In the genomic region with DNA sequence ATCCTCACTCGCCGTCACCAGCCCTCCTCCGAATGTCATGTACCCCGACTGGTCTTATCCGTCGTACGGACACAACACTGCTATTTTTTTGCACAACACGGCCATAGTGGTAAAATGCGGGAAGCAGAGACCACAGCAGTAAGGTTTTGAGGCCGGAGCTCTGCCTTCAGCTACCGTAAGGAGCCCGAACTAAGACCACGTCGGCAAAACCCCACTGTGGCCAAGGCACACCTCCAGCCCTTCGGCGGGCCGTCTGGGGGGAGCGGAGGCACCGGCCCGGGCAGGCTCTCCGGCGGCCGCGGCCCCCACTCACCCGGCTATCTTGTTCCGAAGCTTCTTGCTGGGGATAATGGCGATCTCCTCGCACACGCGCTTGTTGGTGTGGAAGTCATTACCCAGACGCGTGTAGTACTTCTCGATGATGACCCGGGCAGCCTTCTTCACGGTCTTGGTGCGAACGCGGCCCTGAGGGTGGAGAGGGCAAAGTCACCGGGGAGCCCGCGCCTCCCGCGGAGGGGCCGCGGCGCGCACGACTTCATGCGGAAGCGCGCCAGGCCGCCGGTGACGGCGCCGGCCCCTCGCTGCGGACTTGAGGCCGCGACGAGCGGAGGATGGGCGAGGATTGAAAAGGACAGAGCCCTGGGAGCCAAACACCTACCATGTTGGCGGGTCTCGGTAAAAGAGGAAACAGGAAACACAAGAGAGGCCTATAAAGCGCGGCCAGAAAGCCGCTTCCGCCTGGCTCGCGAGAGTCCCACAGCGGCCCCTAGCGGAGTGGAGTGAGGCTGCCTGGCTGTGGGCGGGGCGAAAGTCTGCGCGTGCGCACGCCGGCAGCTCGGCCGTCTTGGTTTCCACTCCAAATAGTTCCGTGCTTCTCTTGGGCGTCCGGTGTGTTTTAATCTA, we compare ENCODE assay signal across 8 mouse cellular contexts. TPM values are rescaled to one million over a fixed set of nuclear protein-coding genes. Genes with fewer than 3 reads are reported as not detected.
DNase-seq lines count a peak whose midpoint lies in the region; ATAC-seq lines count a peak whose summit lies in the region.

A gene (minus strand): TSS at position 711 of the 903 bp plus-strand sequence.

- peak; percentile 93 for ATAC-seq in hindbrain, embryonic 13.5 days (ENCODE audit: low FRiP score)

- peak within 1 kb of the TSS; percentile 93 for H3K27ac ChIP-seq in hindbrain, embryonic 13.5 days

- DNase-seq in NIH3T3 (ENCODE audit: low read depth), result peak; percentile 98
- peak; percentile 99 for DNase-seq in cerebellum, postnatal 10 days
- peak; percentile 91 to 98 for DNase-seq in frontal cortex, postnatal 14 days (ENCODE audit: low spot score in 2 of 2)
- DNase-seq in layer of hippocampus, postnatal 25 days (ENCODE audit: extremely low spot score in 1 of 2, low spot score in 1 of 2), result peak; percentile 99
- peak; percentile 95 for DNase-seq in lung, postnatal 25 days (ENCODE audit: low spot score)
- peak; percentile 96 for DNase-seq in retina, embryonic 14.5 days (ENCODE audit: low spot score)
- peak; percentile 99 for DNase-seq in thymus, postnatal 4 days

- under 1% methylated on average over 85 of the region's 85 CpGs for WGBS in hindbrain, embryonic 13.5 days

- H3K4me3 ChIP-seq in hindbrain, embryonic 13.5 days, result peak within 1 kb of the TSS; percentile 94

- no peaks in the 10 kb centered on the region; the same call in 1 of the 2 replicates for H3K27me3 ChIP-seq in hindbrain, embryonic 13.5 days

- H3K9me3 ChIP-seq in hindbrain, embryonic 13.5 days, result no peaks in the 10 kb centered on the region

- peak within 1 kb of the TSS; percentile 94 for H3K4me2 ChIP-seq in hindbrain, embryonic 13.5 days

- H3K36me3 ChIP-seq in hindbrain, embryonic 13.5 days, result peaks cover 38% of the 10 kb centered on the region

- H3K9ac ChIP-seq in hindbrain, embryonic 13.5 days, result peak within 1 kb of the TSS; percentile 99

- peaks cover 25% of the 10 kb centered on the region for H3K4me1 ChIP-seq in hindbrain, embryonic 13.5 days (replicated peaks)

RNA-seq across cellular contexts. Expression of the gene that starts here (rescaled TPM):
- polyA plus RNA-seq in hindbrain, embryonic 13.5 days (2015; fragmentation: Nextera tagmentation; extraction: Ambion mirVana), result 845 and 863 TPM in 2 replicates
- total RNA-seq in layer of hippocampus, postnatal 25 days (2021), result 100 to 1,000 TPM; 560 to 614 TPM

Comparison
In these comparisons a context has a peak if more than half of its experiments do, and no peak if none do; other contexts are left out.
1. Peak in every context shown above with its lines: DNase-seq, ATAC-seq, H3K4me3 ChIP-seq and H3K27ac ChIP-seq.